Mouse (Mus musculus) hindbrain, embryonic 14.5 days (tissue): ENCODE results near the gene Rasgrp3. TPM values are rescaled to one million over a fixed set of nuclear protein-coding genes. Genes with fewer than 3 reads are reported as not detected.

Experiments
- ATAC-seq: fragments of 200-750 bp; cut with Nextera tagmentation; 2 replicates; pipeline ENCODE4 v1.8.0; 2017; ENCODE audit warnings: moderate number of reproducible peaks, mild to moderate bottlenecking, moderate TSS enrichment, moderate library complexity; ENCODE audit not compliant: low FRiP score
- DNase-seq: peaks from one replicate; pipeline ENCODE4 v3.0.0-alpha.2; 2015; ENCODE audit warnings: low spot score
- H3K27ac ChIP-seq: fragments of 300-500 bp; sonication (generic); 2 replicates; pipeline ENCODE4 v1.5.1; 2014; ENCODE audit warnings: mild to moderate bottlenecking, moderate library complexity
- H3K27me3 ChIP-seq: fragments of 300-500 bp; sonication (generic); 2 replicates; pipeline ENCODE4 v1.6.1; 2014; ENCODE audit warnings: mild to moderate bottlenecking, low read length, mixed read lengths; ENCODE audit not compliant: control insufficient read depth, insufficient read depth
- H3K36me3 ChIP-seq: fragments of 300-500 bp; sonication (generic); replicated peaks from 2 replicates; pipeline ENCODE4 v1.6.1; 2014; ENCODE audit not compliant: control insufficient read depth, insufficient read depth
- H3K4me1 ChIP-seq: fragments of 300-500 bp; sonication (generic); replicated peaks from 2 replicates; pipeline ENCODE4 v1.6.1; 2014; ENCODE audit warnings: antibody characterized with exemption, low read length, mixed read lengths; ENCODE audit not compliant: control insufficient read depth, insufficient read depth
- H3K4me2 ChIP-seq: fragments of 300-500 bp; sonication (generic); replicated peaks from 2 replicates; pipeline ENCODE4 v1.6.1; 2014; ENCODE audit warnings: mild to moderate bottlenecking, moderate library complexity
- H3K4me3 ChIP-seq: fragments of 300-500 bp; sonication (generic); replicated peaks from 2 replicates; pipeline ENCODE4 v1.5.1; 2014; ENCODE audit warnings: mild to moderate bottlenecking, low read length
- H3K9ac ChIP-seq: fragments of 300-500 bp; sonication (generic); 2 replicates; pipeline ENCODE4 v1.6.1; 2014
- H3K9me3 ChIP-seq: fragments of 300-500 bp; sonication (generic); 2 replicates; pipeline ENCODE4 v1.6.1; 2016; ENCODE audit warnings: low read length; ENCODE audit not compliant: control insufficient read depth
- WGBS: fragments of 180-500 bp; shearing (Covaris S2); extraction: QIAGEN DNeasy Blood & Tissue Kit; methylation state at CpG from one replicate; pipeline ENCODE4 v1.1.7; 2014; 5-methylcytosine and 5-hydroxymethylcytosine counted together
- polyA plus RNA-seq: library from polyadenylated mRNA; unstranded; fragments of >200 nt; fragmentation: Nextera tagmentation; extraction: Ambion mirVana; gene quantifications from 2 replicates; pipeline ENCODE4 v1.2.1, GENCODE M21; 2014

Rasgrp3 gene
- polyA plus RNA-seq, 1 experiment from 2014 or later, result 8.6 TPM

DNA sequence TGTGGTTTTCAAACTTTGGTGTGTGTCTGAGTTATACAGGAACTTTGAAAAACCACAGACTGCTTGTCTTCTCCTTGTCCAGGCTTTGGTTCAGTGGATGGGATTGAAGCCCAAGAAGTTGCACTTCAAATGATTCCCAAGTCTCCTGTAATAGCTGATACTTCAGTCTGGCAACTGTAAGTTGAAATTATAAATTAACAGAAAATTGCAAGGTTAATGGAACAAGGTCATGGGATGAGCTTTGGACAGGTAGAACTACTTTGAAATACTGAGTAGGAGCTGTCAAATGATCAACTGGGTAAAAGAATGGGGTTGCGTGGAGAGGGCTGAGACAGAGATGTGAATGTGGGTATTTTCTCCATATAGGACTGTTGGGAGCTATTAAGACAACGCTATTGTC lies 122.3 kb downstream of the Rasgrp3 start:
- H3K27ac ChIP-seq, result no peak overlapping the region
- no peak overlapping the region for H3K9ac ChIP-seq
- ATAC-seq (no peak), DNase-seq (no peak)
- no peak overlapping the region for H3K4me2 ChIP-seq
- H3K4me3 ChIP-seq, result no peak overlapping the region
- H3K36me3 ChIP-seq, result no peaks in the 10 kb centered on the region
- H3K27me3 ChIP-seq, result no peaks in the 10 kb centered on the region
- no peaks in the 10 kb centered on the region for H3K4me1 ChIP-seq
- 96% methylated on average over 2 of the region's 2 CpGs for WGBS
- 0 out of 2 replicates have a peak, but pooled peaks cover 9% of the 10 kb centered on the region for H3K9me3 ChIP-seq

- DNase-seq (no peak), ATAC-seq (no peak)
- H3K9me3 ChIP-seq, result no peaks in the 10 kb centered on the region
- H3K4me3 ChIP-seq, result no peak overlapping the region
- no peaks in the 10 kb centered on the region for H3K36me3 ChIP-seq
- H3K9ac ChIP-seq, result no peak overlapping the region
- H3K27ac ChIP-seq, result no peak overlapping the region
- H3K4me2 ChIP-seq, result no peak overlapping the region
- H3K27me3 ChIP-seq, result no peaks in the 10 kb centered on the region
- H3K4me1 ChIP-seq, result no peaks in the 10 kb centered on the region
- WGBS, result 64% methylated on average over 7 of the region's 7 CpGs
Observed at GRCm38 (mm10) chr17:75575608-75576007, 139.9 kb downstream of the Rasgrp3 start.

Other genes with a start within 250 kb of the Rasgrp3 start
- gene Fam98a, start 116.0 kb downstream of the Rasgrp3 start, polyA plus RNA-seq, result 9.9 and 10.4 TPM in 2 replicates